In the genomic region with DNA sequence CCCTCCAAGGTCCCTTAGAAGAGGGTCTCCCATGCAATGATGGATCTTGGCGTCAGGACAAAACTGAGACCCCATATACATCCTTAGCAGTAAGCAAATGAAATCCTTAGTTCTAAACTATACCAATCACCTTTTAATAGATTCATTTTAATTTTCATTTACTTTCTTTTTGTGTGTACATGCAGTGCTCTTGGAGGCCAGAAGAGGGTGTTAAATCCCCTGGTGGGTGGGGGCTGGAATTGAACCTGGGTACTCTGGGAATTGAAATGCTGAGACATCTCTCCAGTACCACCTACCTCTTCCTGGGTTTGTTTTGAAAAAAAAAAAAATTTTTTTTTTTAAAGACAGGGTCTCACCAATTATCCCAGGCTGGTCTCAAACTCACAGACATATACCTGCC, we compare ENCODE assay signal across 22 mouse cellular contexts. TPM values are rescaled to one million over a fixed set of nuclear protein-coding genes. Genes with fewer than 3 reads are reported as not detected.
DNase-seq lines count a peak whose midpoint lies in the region; ATAC-seq and TF ChIP-seq lines count a peak whose summit lies in the region.
"Had no signal": no experiment of that assay in that cellular context is flagged by ENCODE, and none has a peak within 500 bp of the region (broad histone marks: within the 10 kb centered on the region; RNA-seq: fewer than 3 reads in every experiment).

No protein-coding gene starts in this region.

- H3K27ac ChIP-seq in intestine, postnatal 0 days (ENCODE audit: low read depth, low read length), result no peak overlapping the region
- no peak overlapping the region for H3K27ac ChIP-seq in intestine, embryonic 16.5 days (ENCODE audit: low read length)
- no peak overlapping the region for H3K27ac ChIP-seq in midbrain, postnatal 0 days (ENCODE audit: low read depth, low read length)
- H3K27ac ChIP-seq in midbrain, embryonic 16.5 days (ENCODE audit: low read length), result no peak overlapping the region
- H3K27ac ChIP-seq: liver, embryonic 14.5 days; midbrain, embryonic 12.5 days; neural tube, embryonic 12.5 days had no signal

- peaks cover 3% of the 10 kb centered on the region; the same call in 1 of the 2 replicates for H3K4me1 ChIP-seq in intestine, postnatal 0 days (replicated peaks; ENCODE audit: control insufficient read depth, insufficient read depth, low read length)
- H3K4me1 ChIP-seq in intestine, embryonic 16.5 days (ENCODE audit: control insufficient read depth, insufficient read depth, low read length), result peaks cover 12% of the 10 kb centered on the region
- peaks cover 10% of the 10 kb centered on the region; the same call in 1 of the 2 replicates for H3K4me1 ChIP-seq in midbrain, postnatal 0 days (ENCODE audit: insufficient read depth, low read length)
- H3K4me1 ChIP-seq in midbrain, embryonic 16.5 days (ENCODE audit: control insufficient read depth, insufficient read depth, low read length), result peaks cover 20% of the 10 kb centered on the region

- H3K4me3 ChIP-seq in intestine, postnatal 0 days (ENCODE audit: low read depth, low read length), result no peak overlapping the region
- H3K4me3 ChIP-seq in intestine, embryonic 16.5 days (ENCODE audit: low read length), result no peak overlapping the region
- H3K4me3 ChIP-seq in midbrain, postnatal 0 days (ENCODE audit: low read depth, low read length), result no peak overlapping the region
- H3K4me3 ChIP-seq in midbrain, embryonic 16.5 days (ENCODE audit: low read depth, low read length), result no peak overlapping the region
- H3K4me3 ChIP-seq: midbrain, embryonic 12.5 days; neural tube, embryonic 12.5 days had no signal

- H3K9ac ChIP-seq in intestine, postnatal 0 days (ENCODE audit: low read depth, low read length), result no peak overlapping the region
- H3K9ac ChIP-seq in intestine, embryonic 16.5 days (ENCODE audit: low read depth, low read length), result no peak overlapping the region
- no peak overlapping the region for H3K9ac ChIP-seq in midbrain, postnatal 0 days (replicated peaks; ENCODE audit: low read length, poor library complexity, severe bottlenecking)
- no peak overlapping the region for H3K9ac ChIP-seq in midbrain, embryonic 16.5 days (ENCODE audit: low read depth, low read length)
- H3K9ac ChIP-seq: liver, embryonic 14.5 days; midbrain, embryonic 12.5 days; neural tube, embryonic 12.5 days had no signal

- no peaks in the 10 kb centered on the region for H3K9me3 ChIP-seq in intestine, postnatal 0 days (ENCODE audit: control insufficient read depth)
- H3K9me3 ChIP-seq in intestine, embryonic 16.5 days (ENCODE audit: control insufficient read depth, low read length), result no peaks in the 10 kb centered on the region
- H3K9me3 ChIP-seq in midbrain, postnatal 0 days (ENCODE audit: low read length), result no peaks in the 10 kb centered on the region
- H3K9me3 ChIP-seq in midbrain, embryonic 16.5 days (replicated peaks; ENCODE audit: control insufficient read depth, low read length, poor library complexity, severe bottlenecking), result no peaks in the 10 kb centered on the region
- H3K9me3 ChIP-seq: midbrain, embryonic 12.5 days; neural tube, embryonic 12.5 days had no signal

- TF ChIP-seq CTCF in intestine, postnatal 0 days (IDR thresholded peaks at IDR 0.05; ENCODE audit: low read depth), result peak; percentile 52
- peak; percentile 63 for TF ChIP-seq CTCF in midbrain, postnatal 0 days (IDR thresholded peaks at IDR 0.05)

- no peaks in the 10 kb centered on the region for H3K27me3 ChIP-seq in intestine, postnatal 0 days (replicated peaks; ENCODE audit: control insufficient read depth, insufficient read depth, low read length)
- H3K27me3 ChIP-seq in intestine, embryonic 16.5 days (replicated peaks; ENCODE audit: control insufficient read depth, insufficient read depth, low read length), result no peaks in the 10 kb centered on the region
- no peaks in the 10 kb centered on the region for H3K27me3 ChIP-seq in midbrain, postnatal 0 days (ENCODE audit: insufficient read depth, low read length)
- H3K27me3 ChIP-seq in midbrain, embryonic 16.5 days (ENCODE audit: control insufficient read depth, insufficient read depth, low read depth, low read length), result no peaks in the 10 kb centered on the region
- H3K27me3 ChIP-seq: midbrain, embryonic 12.5 days; neural tube, embryonic 12.5 days had no signal

- no peak for ATAC-seq in intestine, postnatal 0 days
- no peak for ATAC-seq in intestine, embryonic 16.5 days
- no peak for ATAC-seq in midbrain, postnatal 0 days (ENCODE audit: low FRiP score)
- no peak for ATAC-seq in midbrain, embryonic 16.5 days

- peaks cover 14% of the 10 kb centered on the region for H3K36me3 ChIP-seq in intestine, postnatal 0 days (ENCODE audit: control insufficient read depth, insufficient read depth)
- no peaks in the 10 kb centered on the region; the same call in 1 of the 2 replicates for H3K36me3 ChIP-seq in intestine, embryonic 16.5 days (ENCODE audit: control insufficient read depth, insufficient read depth, low read length)
- H3K36me3 ChIP-seq in midbrain, postnatal 0 days (ENCODE audit: insufficient read depth, low read length), result peaks cover 45% of the 10 kb centered on the region
- H3K36me3 ChIP-seq in midbrain, embryonic 16.5 days (ENCODE audit: control insufficient read depth, insufficient read depth, low read length), result peaks cover 35% of the 10 kb centered on the region

- WGBS in intestine, postnatal 0 days, result 90% methylated on average over 1 of the region's 1 CpGs
- 86% methylated on average over 1 of the region's 1 CpGs for WGBS in intestine, embryonic 16.5 days
- 92% methylated on average over 1 of the region's 1 CpGs for WGBS in midbrain, postnatal 0 days
- WGBS in midbrain, embryonic 16.5 days, result 100% methylated on average over 1 of the region's 1 CpGs

- H3K4me2 ChIP-seq in intestine, postnatal 0 days (replicated peaks; ENCODE audit: low read depth), result no peak overlapping the region
- no peak overlapping the region for H3K4me2 ChIP-seq in intestine, embryonic 16.5 days (ENCODE audit: low read depth, low read length)
- no peak overlapping the region for H3K4me2 ChIP-seq in midbrain, postnatal 0 days (ENCODE audit: low read depth, low read length, poor library complexity, severe bottlenecking)
- H3K4me2 ChIP-seq in midbrain, embryonic 16.5 days (ENCODE audit: low read length), result no peak overlapping the region
- H3K4me2 ChIP-seq: heart, embryonic 11.5 days; midbrain, embryonic 12.5 days; neural tube, embryonic 12.5 days had no signal

- no peak for DNase-seq in midbrain, postnatal 0 days (ENCODE audit: low spot score)
- peak; percentile 43 for DNase-seq in NIH3T3 (ENCODE audit: low read depth)
- DNase-seq in thymus, postnatal 4 days, result no peak
- DNase-seq in thymus, postnatal 25 days, result no peak
- DNase-seq: adrenal gland, postnatal 14 days; cerebellum, adult 9-10 months; gastrocnemius, postnatal 10 days; heart, postnatal 36 days; kidney, postnatal 36 days; left cerebral cortex, postnatal 4 days; lung, postnatal 4 days; right cerebral cortex, postnatal 4 days; thymus, adult 2 months had no signal

RNA-seq across cellular contexts. Expression of a gene that starts 18.8 kb away (rescaled TPM):
- 15.2 and 15.7 TPM in 2 replicates for polyA plus RNA-seq in intestine, postnatal 0 days (2015; fragmentation: Nextera tagmentation; extraction: Ambion mirVana)
- 34.4 and 37.3 TPM in 2 replicates for polyA plus RNA-seq in intestine, embryonic 16.5 days (2015; fragmentation: Nextera tagmentation; extraction: Ambion mirVana)
- total RNA-seq in midbrain, postnatal 0 days (2014; rRNA removed), result 716 and 795 TPM in 2 replicates
- 208 and 225 TPM in 2 replicates for polyA plus RNA-seq in midbrain, postnatal 0 days (2015; fragmentation: Nextera tagmentation; extraction: Ambion mirVana)
- polyA plus RNA-seq in midbrain, embryonic 16.5 days (2015; fragmentation: Nextera tagmentation; extraction: Ambion mirVana), result 293 and 299 TPM in 2 replicates

RNA-seq across cellular contexts. Expression of a gene that starts 54.8 kb away (rescaled TPM):
- not detected in 2 replicates for polyA plus RNA-seq in intestine, postnatal 0 days (2015; fragmentation: Nextera tagmentation; extraction: Ambion mirVana)
- not detected in 2 replicates for polyA plus RNA-seq in intestine, embryonic 16.5 days (2015; fragmentation: Nextera tagmentation; extraction: Ambion mirVana)
- not detected in 2 replicates for total RNA-seq in midbrain, postnatal 0 days (2014; rRNA removed)
- polyA plus RNA-seq in midbrain, postnatal 0 days (2015; fragmentation: Nextera tagmentation; extraction: Ambion mirVana), result not detected in 2 replicates
- polyA plus RNA-seq in midbrain, embryonic 16.5 days (2015; fragmentation: Nextera tagmentation; extraction: Ambion mirVana), result not detected in 2 replicates
- total RNA-seq: adrenal gland, postnatal 14 days; ES-E14; gastrocnemius, postnatal 10 days; heart, postnatal 36 days; layer of hippocampus, postnatal 25 days; left cerebral cortex, postnatal 4 days had no signal
- polyA plus RNA-seq: heart, embryonic 11.5 days; liver, embryonic 14.5 days; midbrain, embryonic 12.5 days; neural tube, embryonic 12.5 days had no signal
